Mouse (Mus musculus): ENCODE results near the gene Tubb2b.

Gene Tubb2b

GRCm38 (mm10) chr13:34136605-34137004 is 6.3 kb upstream of the Tubb2b start:
- no peak for DNase-seq (ENCODE audit: low spot score in 2 of 2)

GRCm38 (mm10) chr13:34134276-34134675 is 4.0 kb upstream of the Tubb2b start:
- DNase-seq (ENCODE audit: low spot score in 2 of 2), result no peak

- no peak for DNase-seq (ENCODE audit: low spot score in 2 of 2)
These were observed 3.2 kb upstream of the Tubb2b start for GRCm38 (mm10) chr13:34133326-34134071.

- DNase-seq (ENCODE audit: low spot score in 2 of 2), result no peak
These were observed 2.6 kb upstream of the Tubb2b start for GRCm38 (mm10) chr13:34132875-34133274.

- no peak for DNase-seq (ENCODE audit: low spot score in 2 of 2)
These were observed 2.0 kb upstream of the Tubb2b start for GRCm38 (mm10) chr13:34132299-34132698.

- peak in 1 of 2 experiments; percentile 41 for DNase-seq (ENCODE audit: low spot score in 2 of 2)
These were observed 1.4 kb upstream of the Tubb2b start for GRCm38 (mm10) chr13:34131708-34132060.

GRCm38 (mm10) chr13:34131011-34131707 is 893 bp upstream of the Tubb2b start:
- DNase-seq (ENCODE audit: low spot score in 2 of 2), result no peak

GRCm38 (mm10) chr13:34129485-34130225 is 611 bp downstream of the Tubb2b start:
- peak in 1 of 2 experiments; percentile 14 for DNase-seq (ENCODE audit: low spot score in 2 of 2)

GRCm38 (mm10) chr13:34128276-34129114 is 1.8 kb downstream of the Tubb2b start:
- no peak for DNase-seq (ENCODE audit: low spot score in 2 of 2)

GRCm38 (mm10) chr13:34125711-34126110 is 4.6 kb downstream of the Tubb2b start:
- no peak for DNase-seq (ENCODE audit: low spot score in 2 of 2)

GRCm38 (mm10) chr13:34120536-34120935 is 9.7 kb downstream of the Tubb2b start:
- DNase-seq (ENCODE audit: low spot score in 2 of 2), result no peak

- no peak for DNase-seq (ENCODE audit: low spot score in 2 of 2)
These were observed 10.9 kb downstream of the Tubb2b start for GRCm38 (mm10) chr13:34119406-34119805.

GRCm38 (mm10) chr13:34118816-34119215 is 11.4 kb downstream of the Tubb2b start:
- no peak for DNase-seq (ENCODE audit: low spot score in 2 of 2)

GRCm38 (mm10) chr13:34116508-34116907 is 13.8 kb downstream of the Tubb2b start:
- DNase-seq (ENCODE audit: low spot score in 2 of 2), result no peak

- DNase-seq (ENCODE audit: low spot score in 2 of 2), result no peak
These were observed 15.6 kb downstream of the Tubb2b start for GRCm38 (mm10) chr13:34114654-34115053.

- DNase-seq (ENCODE audit: low spot score in 2 of 2), result no peak
These were observed 17.2 kb downstream of the Tubb2b start for GRCm38 (mm10) chr13:34113086-34113485.

- no peak for DNase-seq (ENCODE audit: low spot score in 2 of 2)
These were observed 17.7 kb downstream of the Tubb2b start for GRCm38 (mm10) chr13:34112369-34113081.

- DNase-seq (ENCODE audit: low spot score in 2 of 2), result no peak
These were observed 18.4 kb downstream of the Tubb2b start for GRCm38 (mm10) chr13:34111878-34112277.

GRCm38 (mm10) chr13:34111019-34111418 is 19.2 kb downstream of the Tubb2b start:
- no peak for DNase-seq (ENCODE audit: low spot score in 2 of 2)

- no peak for DNase-seq (ENCODE audit: low spot score in 2 of 2)
These were observed 20.6 kb downstream of the Tubb2b start for GRCm38 (mm10) chr13:34109677-34110058.

Data from spleen, postnatal 14 days (tissue).